Mouse (Mus musculus): ENCODE measurements around the gene Brpf3. TPM values are rescaled to one million over a fixed set of nuclear protein-coding genes. Genes with fewer than 3 reads are reported as not detected.

The Brpf3 gene
- total and polyA plus RNA-seq, 2 experiments from 2014 or later = 4.9 to 21.5 TPM

DNA sequence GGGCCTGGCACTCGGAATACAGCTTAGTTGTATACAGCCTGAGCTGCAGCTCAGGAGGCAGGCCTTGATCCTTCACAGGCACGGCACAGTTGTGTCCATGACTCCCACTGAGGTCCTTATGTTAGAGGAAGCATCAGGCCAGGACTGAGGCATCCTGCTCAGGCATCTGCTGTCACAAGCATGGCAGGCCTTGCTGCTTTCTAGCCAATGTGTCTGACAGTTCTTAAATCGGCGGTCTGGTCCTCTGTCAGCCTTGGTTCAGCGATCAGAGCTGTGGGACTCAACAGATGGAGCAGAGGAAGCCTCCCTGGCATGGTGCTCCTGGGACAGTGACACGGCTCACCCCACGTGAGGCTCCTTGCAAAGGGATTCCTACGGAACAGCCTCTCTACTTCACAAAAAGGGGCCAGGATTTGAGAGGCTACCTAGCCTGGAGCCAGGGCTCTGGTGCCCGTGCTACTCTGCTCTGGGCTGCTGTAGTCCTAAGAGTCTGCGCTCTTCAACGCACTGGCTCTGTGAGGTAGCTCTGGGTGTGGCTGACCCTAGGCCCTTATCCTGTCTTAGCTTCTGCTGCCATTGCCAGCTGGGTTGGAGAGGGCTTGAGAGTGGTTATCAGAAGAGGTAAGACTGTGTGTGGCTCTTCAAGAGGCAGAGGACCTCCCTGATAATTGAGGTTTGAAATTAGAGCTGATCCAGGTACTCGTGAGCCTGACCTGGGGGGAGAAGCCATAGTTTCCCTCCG is 22.3 kb downstream of the Brpf3 start:
- no peak overlapping the region for H3K27ac ChIP-seq (ENCODE audit: low read depth, low read length)
- peak; percentile 65 for DNase-seq (ENCODE audit: low spot score)

DNA sequence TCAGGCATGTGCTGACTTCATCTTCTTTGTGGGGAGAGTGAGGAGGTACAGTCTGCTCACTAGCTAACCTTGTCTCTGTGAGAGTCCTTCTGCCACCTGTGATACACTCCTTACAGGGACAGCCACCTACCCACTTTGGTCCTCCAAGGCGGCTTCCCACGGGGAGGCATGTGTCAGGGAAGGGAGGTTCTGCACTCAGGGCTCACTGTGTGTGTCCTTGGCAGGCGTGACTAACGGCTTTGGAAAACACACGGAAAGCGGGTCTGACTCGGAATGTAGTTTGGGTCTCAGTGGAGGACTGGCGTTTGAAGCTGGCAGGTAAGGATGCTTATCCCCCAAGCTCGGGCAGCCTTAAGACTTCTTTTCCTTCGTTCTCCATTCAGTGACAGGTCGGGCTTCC is 22.9 kb downstream of the Brpf3 start:
- H3K36me3 ChIP-seq (ENCODE audit: insufficient read depth, low read length) = peaks cover 62% of the 10 kb centered on the region
- no peak for TF ChIP-seq CTCF (IDR thresholded peaks at IDR 0.05)
- WGBS = 73% methylated on average over 11 of the region's 11 CpGs
- H3K27ac ChIP-seq (ENCODE audit: low read depth, low read length) = no peak overlapping the region
- H3K9ac ChIP-seq (replicated peaks; ENCODE audit: low read length, poor library complexity, severe bottlenecking) = no peak overlapping the region
- H3K4me1 ChIP-seq (ENCODE audit: insufficient read depth, low read length) = no peaks in the 10 kb centered on the region
- no peak for DNase-seq (ENCODE audit: low spot score)
- H3K4me2 ChIP-seq (ENCODE audit: low read depth, low read length, poor library complexity, severe bottlenecking) = no peak overlapping the region
- no peak for ATAC-seq (ENCODE audit: low FRiP score)
- H3K9me3 ChIP-seq (ENCODE audit: low read length) = no peaks in the 10 kb centered on the region
- no peaks in the 10 kb centered on the region for H3K27me3 ChIP-seq (ENCODE audit: insufficient read depth, low read length)
- H3K4me3 ChIP-seq (ENCODE audit: low read depth, low read length) = no peak overlapping the region

More for the DNA sequence above, 22.3 kb downstream of the Brpf3 start:
- Histone ChIP-seq H3K9me3 (ENCODE audit: low read length) (no peaks in the 10 kb centered on the region), H3K27me3 (ENCODE audit: insufficient read depth, low read length) (no peaks in the 10 kb centered on the region), H3K4me3 (ENCODE audit: low read depth, low read length) (no peak overlapping the region), H3K36me3 (ENCODE audit: insufficient read depth, low read length) (peaks cover 62% of the 10 kb centered on the region), H3K9ac (replicated peaks; ENCODE audit: low read length, poor library complexity, severe bottlenecking) (no peak overlapping the region), H3K4me1 (ENCODE audit: insufficient read depth, low read length) (no peaks in the 10 kb centered on the region), H3K4me2 (ENCODE audit: low read depth, low read length, poor library complexity, severe bottlenecking) (no peak overlapping the region)
- 88% methylated on average over 13 of the region's 13 CpGs for WGBS
- ATAC-seq (ENCODE audit: low FRiP score) = no peak
- no peak for TF ChIP-seq CTCF (IDR thresholded peaks at IDR 0.05)

DNA sequence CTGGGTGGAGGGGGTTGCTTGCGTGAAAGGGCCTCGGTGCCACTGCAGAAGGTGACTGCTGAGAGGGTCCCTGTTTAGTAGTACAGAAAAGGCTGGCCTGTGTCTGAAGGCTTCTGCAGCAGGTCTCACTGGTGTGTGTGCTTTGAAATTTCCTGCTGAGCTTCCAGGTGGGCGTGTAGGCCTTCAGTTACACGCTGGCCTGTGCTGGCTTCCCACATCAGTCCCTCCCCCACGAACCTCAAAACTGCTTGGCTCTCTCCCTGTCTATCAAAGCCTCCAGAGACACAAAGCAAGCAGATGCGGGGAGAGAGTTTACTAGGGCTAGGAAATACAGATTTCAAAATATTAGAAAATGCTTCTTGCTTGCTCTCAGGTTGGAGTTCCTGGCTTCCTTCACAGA is 24.0 kb downstream of the Brpf3 start:
- H3K4me3 ChIP-seq (ENCODE audit: low read depth, low read length) = no peak overlapping the region
- ATAC-seq (ENCODE audit: low FRiP score) (no peak), DNase-seq (ENCODE audit: low spot score) (no peak)
- no peak overlapping the region for H3K4me2 ChIP-seq (ENCODE audit: low read depth, low read length, poor library complexity, severe bottlenecking)
- no peak overlapping the region for H3K9ac ChIP-seq (replicated peaks; ENCODE audit: low read length, poor library complexity, severe bottlenecking)
- H3K36me3 ChIP-seq (ENCODE audit: insufficient read depth, low read length) = peaks cover 60% of the 10 kb centered on the region
- no peaks in the 10 kb centered on the region for H3K9me3 ChIP-seq (ENCODE audit: low read length)
- TF ChIP-seq CTCF (IDR thresholded peaks at IDR 0.05) = no peak
- H3K27ac ChIP-seq (ENCODE audit: low read depth, low read length) = no peak overlapping the region
- H3K4me1 ChIP-seq (ENCODE audit: insufficient read depth, low read length) = no peaks in the 10 kb centered on the region
- WGBS = 80% methylated on average over 6 of the region's 6 CpGs
- H3K27me3 ChIP-seq (ENCODE audit: insufficient read depth, low read length) = no peaks in the 10 kb centered on the region

DNA sequence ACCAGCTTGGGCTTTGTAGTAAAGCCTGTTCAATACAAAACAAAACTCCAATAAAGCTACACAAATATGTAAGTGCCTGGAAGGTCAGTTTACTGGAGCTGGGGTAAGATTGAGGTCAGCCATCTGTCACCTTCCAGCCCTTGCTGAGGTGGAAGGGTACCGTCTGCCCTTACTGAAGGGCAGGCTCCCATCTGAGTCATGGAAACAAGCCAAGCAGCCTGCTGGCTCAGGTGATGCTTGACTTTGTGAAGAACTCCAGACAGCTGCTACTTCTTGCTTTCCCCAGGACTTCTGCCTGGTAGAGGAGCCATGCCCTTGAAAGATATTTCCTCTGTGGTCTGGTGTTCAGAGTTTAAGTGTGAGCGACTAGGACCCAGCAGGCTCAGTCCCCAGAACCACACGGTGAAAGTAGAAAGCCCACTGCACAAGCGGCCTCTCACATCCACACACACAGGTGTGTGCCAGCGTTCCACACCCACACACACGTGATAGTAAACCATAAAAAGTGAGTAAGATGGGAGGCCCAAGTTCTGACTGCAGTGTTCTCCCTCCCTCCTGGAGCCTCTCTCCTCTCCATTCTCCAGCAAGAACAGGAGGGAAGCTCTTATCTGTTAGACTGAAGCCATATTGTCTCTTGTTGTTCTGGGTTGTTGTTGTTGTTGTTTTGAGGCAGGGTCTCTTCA is 24.6 kb downstream of the Brpf3 start:
- ATAC-seq (ENCODE audit: low FRiP score) = no peak
- no peak overlapping the region for H3K27ac ChIP-seq (ENCODE audit: low read depth, low read length)
- no peak overlapping the region for H3K4me2 ChIP-seq (ENCODE audit: low read depth, low read length, poor library complexity, severe bottlenecking)
- DNase-seq (ENCODE audit: low spot score) = peak; percentile 42
- no peaks in the 10 kb centered on the region for H3K27me3 ChIP-seq (ENCODE audit: insufficient read depth, low read length)
- 93% methylated on average over 6 of the region's 6 CpGs for WGBS
- TF ChIP-seq CTCF (IDR thresholded peaks at IDR 0.05) = no peak
- no peak overlapping the region for H3K9ac ChIP-seq (replicated peaks; ENCODE audit: low read length, poor library complexity, severe bottlenecking)
- H3K4me1 ChIP-seq (ENCODE audit: insufficient read depth, low read length) = no peaks in the 10 kb centered on the region
- H3K4me3 ChIP-seq (ENCODE audit: low read depth, low read length) = no peak overlapping the region
- peaks cover 64% of the 10 kb centered on the region for H3K36me3 ChIP-seq (ENCODE audit: insufficient read depth, low read length)
- H3K9me3 ChIP-seq (ENCODE audit: low read length) = no peaks in the 10 kb centered on the region

DNA sequence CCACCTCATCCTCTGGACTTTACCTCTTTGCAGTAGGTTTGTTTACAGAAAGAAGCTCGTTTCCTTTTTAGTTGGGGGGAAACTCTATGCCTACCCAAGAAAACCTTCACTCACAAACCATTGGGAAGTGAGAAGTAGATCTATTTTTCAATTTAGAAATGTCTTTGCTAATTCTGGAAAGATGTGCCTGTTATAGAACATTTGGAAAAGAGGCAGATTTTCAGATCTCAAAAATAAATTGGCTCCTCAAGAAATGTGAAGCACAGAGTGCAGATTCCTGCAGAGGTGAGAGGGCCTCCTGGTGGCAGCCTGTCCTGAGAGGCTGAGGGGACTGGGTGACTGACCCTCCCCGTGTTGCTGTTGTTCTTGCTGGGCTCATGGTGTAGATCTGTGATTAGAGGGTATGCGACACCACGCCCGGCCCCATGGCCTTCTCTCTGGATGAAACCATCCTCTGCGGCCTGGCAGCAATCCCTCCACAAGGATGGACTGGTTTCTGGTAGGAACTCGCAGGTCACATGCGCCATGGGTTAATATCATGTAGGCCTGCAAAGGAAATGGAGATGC is 26.9 kb downstream of the Brpf3 start:
- H3K36me3 ChIP-seq (ENCODE audit: insufficient read depth, low read length) = peaks cover 52% of the 10 kb centered on the region
- H3K4me3 ChIP-seq (ENCODE audit: low read depth, low read length) = no peak overlapping the region

DNA sequence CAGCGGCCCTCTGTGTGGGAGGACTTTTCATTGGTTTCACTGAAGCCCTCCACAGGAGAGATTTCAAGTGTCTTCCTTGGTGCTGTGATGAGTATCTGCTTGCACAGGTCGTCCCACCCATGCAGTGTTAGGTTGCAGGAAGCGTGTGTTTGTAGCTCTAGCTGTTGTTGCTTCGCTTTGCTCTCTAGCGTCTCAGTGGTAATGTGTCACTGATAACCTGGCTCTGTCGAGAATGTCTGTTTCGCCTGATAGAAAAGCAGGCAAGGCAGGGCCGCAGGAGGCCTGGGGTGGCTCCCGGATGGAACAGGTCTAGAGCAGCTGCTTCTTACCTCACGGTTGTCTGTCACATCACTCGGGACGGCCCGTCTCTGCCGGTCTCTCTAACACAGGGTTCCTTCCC is 28.2 kb downstream of the Brpf3 start:
- H3K9ac ChIP-seq (replicated peaks; ENCODE audit: low read length, poor library complexity, severe bottlenecking) = no peak overlapping the region
- WGBS = 88% methylated on average over 14 of the region's 14 CpGs
- no peaks in the 10 kb centered on the region for H3K27me3 ChIP-seq (ENCODE audit: insufficient read depth, low read length)
- TF ChIP-seq CTCF (IDR thresholded peaks at IDR 0.05) = no peak
- H3K4me1 ChIP-seq (ENCODE audit: insufficient read depth, low read length) = no peaks in the 10 kb centered on the region
- H3K9me3 ChIP-seq (ENCODE audit: low read length) = no peaks in the 10 kb centered on the region
- DNase-seq (ENCODE audit: low spot score) = no peak
- H3K27ac ChIP-seq (ENCODE audit: low read depth, low read length) = no peak overlapping the region
- ATAC-seq (ENCODE audit: low FRiP score) = no peak
- H3K4me2 ChIP-seq (ENCODE audit: low read depth, low read length, poor library complexity, severe bottlenecking) = no peak overlapping the region
- H3K4me3 ChIP-seq (ENCODE audit: low read depth, low read length) = no peak overlapping the region
- H3K36me3 ChIP-seq (ENCODE audit: insufficient read depth, low read length) = peaks cover 39% of the 10 kb centered on the region

More for the DNA sequence above, 26.9 kb downstream of the Brpf3 start:
- no peaks in the 10 kb centered on the region for H3K4me1 ChIP-seq (ENCODE audit: insufficient read depth, low read length)
- no peaks in the 10 kb centered on the region for H3K27me3 ChIP-seq (ENCODE audit: insufficient read depth, low read length)
- DNase-seq (ENCODE audit: low spot score) (no peak), ATAC-seq (ENCODE audit: low FRiP score) (no peak)
- no peak for TF ChIP-seq CTCF (IDR thresholded peaks at IDR 0.05)
- no peak overlapping the region for H3K9ac ChIP-seq (replicated peaks; ENCODE audit: low read length, poor library complexity, severe bottlenecking)
- no peaks in the 10 kb centered on the region for H3K9me3 ChIP-seq (ENCODE audit: low read length)
- no peak overlapping the region for H3K27ac ChIP-seq (ENCODE audit: low read depth, low read length)
- WGBS = 94% methylated on average over 8 of the region's 8 CpGs
- no peak overlapping the region for H3K4me2 ChIP-seq (ENCODE audit: low read depth, low read length, poor library complexity, severe bottlenecking)

All from midbrain, postnatal 0 days (tissue).